Mouse (Mus musculus) T-helper 1 cell (primary cell): ENCODE results near the gene Kpna6.

Source experiments
- in situ Hi-C: fragments of 300-600 bp; cut with MboI, MseI; formaldehyde crosslinking; loops from one replicate; pipeline ENCODE4 v1.15.1; 2025; ENCODE audit warnings: high pct_unique_total_duplicates

Gene Kpna6

DNA sequence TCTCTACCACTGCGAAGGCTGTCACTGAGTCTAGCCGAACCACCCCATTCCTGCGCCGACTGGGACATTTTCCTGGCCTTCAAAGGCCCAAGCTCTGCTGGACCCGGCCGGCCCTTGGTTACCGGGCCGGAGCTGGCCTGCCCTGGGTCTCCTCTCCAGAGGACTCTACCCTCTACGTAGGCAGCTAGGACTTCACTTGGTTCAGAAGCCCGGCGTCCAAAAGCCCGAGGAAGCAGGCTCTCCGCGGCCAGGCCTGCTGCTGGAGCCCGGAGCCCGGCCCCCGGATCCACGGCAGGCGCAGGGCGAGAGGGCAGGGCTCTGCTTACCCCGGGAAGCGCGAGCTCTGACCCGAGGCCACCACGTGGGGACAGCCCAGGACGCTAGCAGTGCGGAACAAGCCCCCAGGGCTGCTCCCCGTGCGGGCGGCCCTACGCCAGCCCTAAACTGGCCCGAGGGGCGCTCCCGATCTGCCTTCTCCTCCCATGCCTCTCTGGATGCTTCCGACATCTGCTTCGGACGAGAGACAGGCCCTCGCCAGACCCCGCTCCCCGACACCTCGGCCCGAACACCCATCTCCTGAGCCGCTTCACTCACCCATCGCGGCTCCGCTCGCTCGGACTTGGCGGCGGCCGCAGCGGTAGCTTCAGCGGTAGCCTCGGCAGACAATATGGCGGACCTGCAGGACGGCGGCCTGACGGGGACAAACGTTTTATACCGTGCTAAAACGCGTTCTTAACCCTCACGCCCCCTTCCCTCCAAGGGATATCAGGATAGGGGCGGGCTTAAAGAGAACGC, at the start of gene Kpna6:
Gene Kpna6, minus strand, starts transcription at position 685 of the 795 bp plus-strand sequence.
- in situ Hi-C loops: loop anchor here (25.0 kb wide), 1 partner anchor 890 kb away; the partner anchor contains the start of gene Nkain1

- in situ Hi-C loops: no loop called here
Measured at GRCm38 (mm10) chr4:129716310-129716709, 43.7 kb upstream of the Kpna6 start.

- in situ Hi-C loops: loop anchor here (10.0 kb wide), 1 partner anchor 65 kb away; no protein-coding TSS in a partner anchor
Measured at GRCm38 (mm10) chr4:129709486-129710129, 37.0 kb upstream of the Kpna6 start.

DNA sequence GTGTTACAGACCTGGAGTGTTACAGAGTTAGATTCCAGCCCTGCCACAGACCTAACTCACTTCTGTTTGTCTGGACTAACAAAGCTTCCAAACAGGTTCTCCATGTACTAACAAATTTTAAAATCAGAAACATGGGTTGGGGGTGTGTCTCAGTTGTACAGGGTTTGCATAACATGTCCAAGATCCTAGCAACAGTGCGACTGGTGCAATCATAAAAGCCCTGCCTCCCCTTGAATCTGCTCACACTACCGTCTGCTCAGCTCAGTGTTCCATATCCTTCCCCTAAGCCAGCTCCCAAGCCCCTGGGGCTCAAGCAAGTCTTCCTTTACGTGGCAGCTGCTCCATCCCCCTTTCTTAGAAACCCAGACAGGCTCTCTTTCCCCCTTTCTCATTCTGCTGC, 34.2 kb upstream of the Kpna6 start:
- in situ Hi-C loops: loop anchor here (10.0 kb wide), 1 partner anchor 68 kb away; no protein-coding TSS in a partner anchor

DNA sequence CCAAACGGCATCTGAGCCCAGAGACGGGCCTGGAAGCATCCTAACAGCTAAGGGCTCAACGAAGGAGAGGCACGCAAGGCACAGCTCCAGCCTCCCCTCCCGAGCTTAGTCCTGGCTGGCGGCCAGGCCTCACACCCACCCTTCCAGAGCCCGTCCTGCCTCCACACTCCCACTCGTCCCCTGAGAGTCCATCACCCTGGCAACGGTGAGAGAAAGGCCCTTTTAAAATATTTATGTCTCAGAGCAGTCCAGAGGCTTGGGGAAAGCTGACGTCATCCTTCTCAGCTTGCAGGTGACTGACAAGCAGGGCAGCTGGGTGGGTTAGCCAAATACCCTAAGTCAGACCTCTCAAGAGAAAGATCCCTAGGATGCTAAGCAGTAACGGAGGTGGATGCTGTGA, 29.9 kb upstream of the Kpna6 start:
- in situ Hi-C loops: loop anchor here (5.0 to 10.0 kb wide), 2 partner anchors 40 to 72 kb away; partner anchors contain the start of gene Khdrbs1

- in situ Hi-C loops: loop anchor here (5.0 to 10.0 kb wide), 2 partner anchors 41 to 73 kb away; partner anchors contain the start of gene Khdrbs1
Measured at GRCm38 (mm10) chr4:129701503-129702377, 29.2 kb upstream of the Kpna6 start.

DNA sequence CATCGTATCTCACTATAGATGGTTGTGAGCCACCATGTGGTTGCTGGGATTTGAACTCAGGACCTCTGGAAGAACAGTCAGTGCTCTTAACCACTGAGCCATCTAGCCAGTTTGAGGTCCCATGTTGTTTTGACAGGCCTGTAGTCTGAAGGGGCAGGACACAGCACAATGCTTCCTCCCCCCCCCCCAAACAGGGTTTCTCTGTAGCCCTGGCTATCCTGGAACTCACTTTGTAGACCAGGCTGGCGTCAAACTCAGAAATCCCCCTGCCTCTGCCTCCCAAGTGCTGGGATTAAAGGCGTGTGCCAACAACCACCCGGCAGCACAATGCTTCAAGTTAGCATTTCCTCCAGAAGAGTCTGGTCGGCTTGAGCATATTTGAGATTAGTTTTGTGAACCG, 28.1 kb upstream of the Kpna6 start:
- in situ Hi-C loops: loop anchor here (5.0 to 10.0 kb wide), 2 partner anchors 42 to 74 kb away; partner anchors contain the start of gene Khdrbs1

GRCm38 (mm10) chr4:129700216-129700615, 27.6 kb upstream of the Kpna6 start:
- in situ Hi-C loops: loop anchor here (5.0 to 10.0 kb wide), 2 partner anchors 42 to 75 kb away; partner anchors contain the start of gene Khdrbs1

DNA sequence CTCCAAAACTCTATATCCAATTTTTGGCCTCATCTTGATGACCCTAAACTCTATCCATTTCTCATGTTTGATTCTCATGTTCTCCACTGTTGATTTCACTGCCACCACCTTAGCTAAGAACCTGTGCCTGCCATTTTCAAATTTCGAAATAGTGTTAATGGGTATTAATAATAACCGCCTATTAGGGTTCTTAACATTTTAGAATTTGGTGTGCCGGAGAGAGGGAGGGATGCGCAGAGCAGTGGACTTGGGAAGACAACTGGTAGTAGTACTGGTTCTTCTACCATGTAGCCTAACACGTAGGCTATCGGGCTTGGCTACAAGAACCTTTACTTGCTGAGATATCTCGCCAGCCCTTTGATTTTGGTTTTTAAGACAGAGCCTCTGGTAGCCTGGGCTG, 24.6 kb upstream of the Kpna6 start:
- in situ Hi-C loops: no loop called here

GRCm38 (mm10) chr4:129696158-129696985, 23.8 kb upstream of the Kpna6 start, which contains the start of gene Tmem39b:
Gene Tmem39b, minus strand, starts transcription at chr4:129696838.
- in situ Hi-C loops: no loop called here

- in situ Hi-C loops: no loop called here
Measured at GRCm38 (mm10) chr4:129695815-129696157, 23.2 kb upstream of the Kpna6 start.

GRCm38 (mm10) chr4:129684531-129684930, 12.0 kb upstream of the Kpna6 start:
- in situ Hi-C loops: no loop called here

DNA sequence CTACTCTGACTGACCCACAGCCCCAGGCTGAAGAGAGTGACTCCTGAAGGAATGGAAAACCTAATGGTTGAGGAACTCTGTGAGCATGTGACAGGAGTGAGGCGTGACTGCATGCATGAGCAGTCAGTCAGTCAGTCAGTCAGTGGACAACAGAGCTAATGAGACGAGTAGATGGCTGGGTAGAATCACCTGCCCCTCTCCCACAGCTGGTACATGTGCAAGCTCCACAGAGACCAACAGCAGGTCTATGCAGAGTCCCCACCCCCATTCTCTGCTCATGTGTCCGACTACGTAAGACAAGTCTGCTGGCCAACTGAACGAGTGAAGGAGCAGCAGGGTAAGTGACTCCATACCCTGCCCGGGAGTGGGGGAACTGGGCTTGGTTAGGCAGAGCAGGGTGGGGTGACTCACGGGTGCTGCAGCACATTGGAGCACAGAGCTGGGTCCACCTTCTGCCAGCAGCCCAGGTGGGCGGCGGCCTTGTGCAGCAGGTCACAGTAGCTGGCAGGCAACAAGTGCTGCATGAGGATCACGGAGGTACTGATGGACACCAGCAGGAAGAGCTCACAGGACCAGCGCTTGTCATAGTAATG, 11.4 kb upstream of the Kpna6 start:
- in situ Hi-C loops: no loop called here

GRCm38 (mm10) chr4:129681837-129682236, 9.3 kb upstream of the Kpna6 start:
- in situ Hi-C loops: no loop called here

DNA sequence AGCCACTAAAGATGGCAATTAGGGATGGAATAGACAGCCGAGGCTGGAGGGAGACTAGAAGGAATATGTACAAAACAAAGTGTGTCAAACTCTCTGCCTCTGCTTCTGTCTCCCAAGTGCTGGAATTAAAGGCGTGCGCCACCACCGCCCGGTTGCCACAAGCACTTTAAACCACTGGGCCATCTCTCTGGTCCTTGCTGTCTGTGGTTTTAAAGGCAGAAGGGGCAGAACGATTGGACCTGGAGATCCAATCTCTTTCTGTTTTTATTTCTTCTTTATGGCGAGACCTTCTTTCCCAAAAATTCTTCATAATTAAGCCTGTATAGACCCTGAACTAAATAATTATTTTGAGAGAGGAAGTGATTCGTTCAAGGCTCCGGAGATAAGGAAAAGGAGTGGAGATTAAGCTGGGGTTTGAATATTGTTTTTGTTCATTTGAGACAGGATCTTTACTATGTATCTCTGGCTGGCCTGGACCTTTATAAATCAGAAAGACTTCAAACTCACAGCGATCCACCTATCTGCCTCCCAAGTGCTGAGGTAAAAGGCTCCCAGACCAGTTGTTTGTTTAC, 397 bp upstream of the Kpna6 start:
- in situ Hi-C loops: loop anchor here (25.0 kb wide), 1 partner anchor 889 kb away; the partner anchor contains the start of gene Nkain1

DNA sequence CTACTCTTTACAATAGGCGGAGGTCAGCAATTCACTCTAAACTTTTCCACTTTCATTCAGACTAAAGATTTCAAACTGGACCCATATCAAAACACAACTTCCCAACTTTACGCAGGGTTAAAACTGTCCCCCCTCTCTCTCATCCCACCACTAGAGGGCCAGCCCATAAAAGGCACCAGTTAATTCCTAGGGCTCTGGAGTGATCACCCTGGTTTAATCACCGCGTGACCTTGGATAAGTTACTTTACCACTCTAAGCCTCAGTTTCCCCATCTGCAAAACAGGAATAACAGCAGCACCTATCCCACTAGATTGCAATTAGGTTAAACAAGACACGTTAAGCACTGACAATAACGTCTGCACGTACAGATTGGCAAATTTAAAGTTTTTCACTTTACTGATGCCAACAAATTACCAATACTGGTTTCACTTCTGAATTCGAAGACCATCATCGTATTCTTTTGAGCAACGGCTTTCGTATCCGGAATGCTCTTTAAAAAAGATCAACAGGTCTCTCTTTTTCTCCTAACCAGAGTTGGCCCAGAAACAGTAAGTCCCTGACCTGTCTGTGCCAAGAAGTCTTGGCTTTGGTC, 980 bp downstream of the Kpna6 start:
- in situ Hi-C loops: loop anchor here (25.0 kb wide), 1 partner anchor 891 kb away; the partner anchor contains the start of gene Nkain1

DNA sequence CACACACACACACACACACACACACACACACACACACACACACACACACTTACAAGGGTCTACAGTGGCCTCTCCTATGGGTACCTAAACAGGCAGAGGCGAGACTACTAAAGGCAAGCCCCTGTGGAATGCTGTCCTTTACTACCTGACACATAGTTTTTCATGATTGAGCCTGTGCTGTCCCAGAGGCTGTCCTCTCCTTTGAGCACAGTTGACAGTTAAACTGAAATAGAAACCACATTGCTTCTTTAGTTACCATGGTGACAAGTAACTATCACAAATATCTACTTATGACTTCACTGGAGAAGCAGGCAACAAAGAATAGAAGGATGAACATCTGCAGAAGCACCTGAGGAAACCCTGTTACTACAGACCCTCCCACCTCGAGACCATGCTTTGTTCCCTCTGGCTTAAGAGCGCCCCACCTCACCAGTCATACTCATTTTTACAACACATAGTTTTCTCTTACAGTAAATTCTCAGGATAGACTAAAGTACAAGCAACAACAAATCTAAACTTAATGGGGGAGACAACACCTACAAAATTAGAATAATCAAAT, 10.2 kb downstream of the Kpna6 start:
- in situ Hi-C loops: loop anchor here (25.0 kb wide), 1 partner anchor 900 kb away; the partner anchor contains the start of gene Nkain1

- in situ Hi-C loops: loop anchor here (25.0 kb wide), 1 partner anchor 901 kb away; the partner anchor contains the start of gene Nkain1
Measured at GRCm38 (mm10) chr4:129661584-129661983, 11.0 kb downstream of the Kpna6 start.

GRCm38 (mm10) chr4:129654770-129655169, 17.8 kb downstream of the Kpna6 start:
- in situ Hi-C loops: loop anchor here (25.0 kb wide), 1 partner anchor 908 kb away; the partner anchor contains the start of gene Nkain1
